Mouse (Mus musculus) Patski (cell line): Measurements from ENCODE around the gene Gpr88. TPM values are rescaled to one million over a fixed set of nuclear protein-coding genes. Genes with fewer than 3 reads are reported as not detected.

Experiments
- ATAC-seq: fragments of 100-300 bp; one replicate; pipeline ENCODE4 v1.8.0; 2021
- CTCF ChIA-PET: fragments of 350-600 bp; sonication (Branson Sonifier 250); formaldehyde crosslinking; loops from one replicate; lab custom pipeline; 2022; ENCODE audit warnings: inconsistent platforms; lab: Charles Lee
- POLR2A ChIA-PET: fragments of 350-600 bp; sonication (Branson Sonifier 250); formaldehyde crosslinking; loops from one replicate; lab custom pipeline; 2022; ENCODE audit warnings: antibody characterized with exemption, inconsistent platforms; lab: Charles Lee
- DNase-seq: peaks from one replicate; pipeline ENCODE4 v3.0.0-alpha.2; 2011; ENCODE audit warnings: low read depth, low spot score
- H3K27me3 ChIP-seq: fragments of 371-371 bp; one replicate; pipeline ENCODE4 v1.5.1; 2021
- CTCF ChIP-seq: fragments of 100-300 bp; IDR thresholded peaks from one replicate; pipeline ENCODE4 v1.5.1; 2021
- in situ Hi-C: fragments of 300-500 bp; cut with MboI; formaldehyde crosslinking; loops from 3 replicates; pipeline ENCODE4 v1.11.1; 2018; ENCODE audit warnings: low pct_unique_long_range_greater_than_20kb, mixed read lengths
- polyA plus RNA-seq: library from polyadenylated mRNA; unstranded; gene quantifications from one replicate; pipeline ENCODE4 v1.2.3, GENCODE M21; 2021

Gene Gpr88
- polyA plus RNA-seq, 1 experiment from 2014 or later: 0.50 TPM

DNA sequence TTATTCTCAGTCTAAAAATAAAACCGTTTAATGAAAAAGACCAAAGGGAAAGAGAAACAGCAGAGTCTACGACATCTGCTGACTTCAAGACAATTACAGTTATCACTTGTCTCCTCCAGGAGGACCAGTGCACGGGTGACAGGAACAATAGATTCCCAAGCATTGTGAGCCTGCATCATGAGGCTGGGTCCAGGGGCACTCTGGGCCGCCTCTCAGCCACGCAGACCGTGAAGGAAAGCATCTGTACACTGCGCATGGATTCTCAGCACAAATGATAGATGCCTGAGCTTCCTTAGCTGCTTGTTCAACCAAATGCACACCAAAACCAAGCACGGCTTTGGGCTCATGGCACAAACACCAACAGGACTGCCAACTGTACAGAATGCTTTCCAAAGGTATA is 23.8 kb upstream of the Gpr88 start:
- ATAC-seq (no peak), DNase-seq (no peak)
- ChIA-PET POLR2A (no interaction called here), CTCF (no interaction called here)
- no peaks in the 10 kb centered on the region for H3K27me3 ChIP-seq
- in situ Hi-C loops: no loop called here
- TF ChIP-seq CTCF: no peak

DNA sequence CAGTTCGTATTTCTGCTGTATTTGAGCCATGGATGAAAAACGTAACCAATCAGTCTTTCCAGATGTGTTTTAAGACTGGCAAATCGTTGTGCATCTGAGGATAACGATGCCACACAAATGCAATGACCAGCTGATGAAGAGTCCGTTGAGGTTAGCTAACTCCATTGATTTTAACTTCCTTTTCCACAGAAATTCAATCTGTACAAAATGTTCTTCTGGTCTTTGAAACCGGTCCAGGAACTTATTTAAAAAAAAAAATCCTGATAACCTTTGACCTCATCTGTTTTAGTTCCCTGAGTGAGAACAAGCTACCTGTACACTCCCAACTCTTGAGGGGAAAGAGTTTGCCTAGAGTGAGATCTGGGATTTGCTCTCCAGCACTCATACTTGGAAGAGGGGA is 18.4 kb upstream of the Gpr88 start:
- in situ Hi-C loops: no loop called here
- CTCF ChIA-PET: interaction anchor here (1.1 to 1.6 kb wide), 3 partner anchors 17 to 37 kb away, joined by 3 to 5 read pairs (median 3); no protein-coding TSS in a partner anchor
- no peak for TF ChIP-seq CTCF

DNA sequence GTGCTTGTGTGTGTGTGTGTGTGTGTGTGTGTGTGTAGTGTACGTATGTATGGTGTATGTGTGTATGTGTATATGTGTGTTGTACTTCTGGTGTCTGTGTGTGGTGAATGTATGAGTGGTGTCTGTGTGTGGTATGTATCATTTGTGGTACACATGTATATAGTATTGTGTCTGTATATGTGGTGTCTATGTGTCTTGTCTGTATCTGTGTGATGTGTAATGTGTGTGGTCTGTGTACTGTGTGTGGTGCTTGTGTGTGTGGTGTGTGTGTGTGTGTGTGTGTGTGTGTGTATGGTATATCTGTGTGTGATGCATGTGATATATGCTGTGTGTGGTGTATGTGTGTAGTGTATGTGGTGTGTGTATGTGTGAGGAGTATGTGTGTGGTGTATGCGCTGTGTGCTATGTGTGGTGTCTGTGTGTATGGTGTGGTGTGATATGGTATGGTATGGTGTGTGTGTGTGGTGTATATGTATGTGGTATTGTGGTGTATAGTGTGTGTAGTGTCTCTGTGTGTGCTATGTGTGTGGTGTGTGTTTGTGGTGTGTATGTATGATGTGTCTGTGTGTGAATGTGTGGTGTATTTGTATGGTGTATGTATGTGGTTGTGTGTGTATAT is 13.8 kb upstream of the Gpr88 start:
- H3K27me3 ChIP-seq: no peaks in the 10 kb centered on the region
- no peak for TF ChIP-seq CTCF
- ATAC-seq: no peak
- in situ Hi-C loops: no loop called here
- DNase-seq: no peak
- CTCF ChIA-PET: interaction anchor here (0.7 kb wide), 1 partner anchor 61 kb away, joined by 3 read pairs; no protein-coding TSS in a partner anchor
- POLR2A ChIA-PET: no interaction called here

More for the DNA sequence above, 18.4 kb upstream of the Gpr88 start:
- no peaks in the 10 kb centered on the region for H3K27me3 ChIP-seq
- POLR2A ChIA-PET: no interaction called here
- ATAC-seq (no peak), DNase-seq (no peak)

DNA sequence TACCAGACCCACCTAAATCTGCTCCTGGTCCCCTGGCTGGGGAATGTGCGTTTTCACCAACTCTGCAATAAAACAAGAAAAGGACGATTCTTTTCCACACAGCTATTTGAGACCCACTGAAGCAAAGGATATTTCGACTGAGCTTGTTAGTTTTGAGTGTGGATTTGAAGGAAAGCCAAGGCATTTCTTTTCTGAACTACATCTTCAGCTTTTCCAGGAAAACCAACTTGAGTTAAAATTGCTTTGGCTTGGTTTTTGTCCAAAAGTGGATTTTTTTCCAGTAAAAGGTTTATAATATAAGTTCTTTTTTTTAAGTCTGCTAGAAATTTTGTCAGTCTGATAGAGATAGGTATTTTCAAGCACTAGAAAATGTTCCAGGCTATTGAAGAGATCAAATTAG is 13.1 kb upstream of the Gpr88 start:
- ChIA-PET CTCF (interaction anchor here (0.8 to 1.7 kb wide), 3 partner anchors 10 to 175 kb away, joined by 3 to 4 read pairs (median 3); no protein-coding TSS in a partner anchor), POLR2A (interaction anchor here (0.6 kb wide), 1 partner anchor 317 kb away, joined by 3 read pairs; no protein-coding TSS in a partner anchor)
- in situ Hi-C loops: no loop called here
- no peak for TF ChIP-seq CTCF
- ATAC-seq (no peak), DNase-seq (no peak)
- H3K27me3 ChIP-seq: no peaks in the 10 kb centered on the region

DNA sequence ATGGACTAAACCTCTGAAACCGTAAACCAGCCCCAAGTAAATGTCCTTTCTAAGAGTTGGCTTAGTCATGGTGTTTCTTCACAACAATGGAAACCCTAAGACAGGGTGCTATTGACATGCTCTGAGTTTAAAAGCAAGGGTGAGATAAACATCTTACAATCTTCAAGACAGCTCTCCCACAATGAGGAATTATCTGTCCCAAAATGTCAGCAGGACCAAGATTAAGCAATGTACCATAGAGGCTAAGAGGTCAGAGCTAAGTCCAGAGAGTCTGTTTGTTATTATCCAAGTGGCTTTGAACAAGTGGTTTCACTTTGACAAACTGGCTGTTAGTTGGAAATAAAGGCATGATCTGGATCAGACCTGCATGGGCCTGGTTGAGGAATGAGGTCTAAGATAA is 10.7 kb upstream of the Gpr88 start:
- in situ Hi-C loops: no loop called here
- no peaks in the 10 kb centered on the region for H3K27me3 ChIP-seq
- ATAC-seq (no peak), DNase-seq (no peak)
- POLR2A ChIA-PET: interaction anchor here (0.6 kb wide), 1 partner anchor 51 kb away, joined by 3 read pairs; no protein-coding TSS in a partner anchor
- TF ChIP-seq CTCF: no peak
- CTCF ChIA-PET: interaction anchor here (0.6 to 4.0 kb wide), 4 partner anchors 9 to 180 kb away, joined by 3 to 14 read pairs (median 3); no protein-coding TSS in a partner anchor

DNA sequence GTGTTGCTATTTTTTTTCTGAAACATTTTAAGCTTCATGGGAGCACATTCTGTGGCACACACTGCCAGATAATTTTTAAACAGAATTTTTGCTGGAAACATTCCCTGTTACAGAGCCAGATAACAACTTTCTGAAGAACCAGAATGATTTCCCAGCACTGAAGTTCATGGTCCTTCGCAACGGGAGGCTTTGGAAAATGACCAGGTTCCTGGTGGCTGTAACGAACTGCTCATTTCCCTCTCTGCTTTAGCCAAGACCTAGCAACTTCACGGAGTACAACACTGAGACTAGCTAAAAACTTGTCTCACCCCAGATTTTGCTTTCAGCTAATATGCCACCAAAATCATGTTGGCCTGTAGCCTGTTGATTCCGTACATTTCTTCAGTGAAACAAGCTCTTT is 9.8 kb upstream of the Gpr88 start:
- in situ Hi-C loops: no loop called here
- no peaks in the 10 kb centered on the region for H3K27me3 ChIP-seq
- ATAC-seq: no peak
- ChIA-PET CTCF (interaction anchor here (1.1 to 4.0 kb wide), 5 partner anchors 10 to 64 kb away, joined by 3 to 14 read pairs (median 4); partner anchors contain the start of gene Gpr88), POLR2A (no interaction called here)
- no peak for DNase-seq
- TF ChIP-seq CTCF: no peak

DNA sequence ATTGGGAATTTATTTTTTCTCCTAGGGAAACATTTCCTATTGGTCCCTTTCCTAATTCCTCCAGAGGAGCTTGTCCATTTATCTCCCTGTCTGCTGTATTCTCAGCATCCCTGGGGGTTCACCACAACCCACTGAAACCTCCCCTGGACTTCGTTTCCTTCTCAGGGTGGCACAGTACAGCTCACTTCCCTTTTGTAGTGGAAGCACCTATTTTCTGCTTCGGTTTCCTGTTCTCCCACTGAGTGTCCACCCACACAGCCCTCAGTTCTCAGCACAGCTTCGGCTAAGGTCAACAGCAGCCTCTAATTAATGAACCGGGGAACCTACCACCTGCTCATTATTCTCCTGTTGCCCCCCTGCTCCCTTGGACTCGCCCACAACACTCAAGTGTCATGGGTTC is 2.8 kb upstream of the Gpr88 start:
- ATAC-seq (no peak), DNase-seq (no peak)
- in situ Hi-C loops: no loop called here
- POLR2A ChIA-PET: no interaction called here
- TF ChIP-seq CTCF: no peak
- CTCF ChIA-PET: interaction anchor here (1.6 kb wide), 1 partner anchor 8 kb away, joined by 5 read pairs; no protein-coding TSS in a partner anchor
- H3K27me3 ChIP-seq: peaks cover 7% of the 10 kb centered on the region

DNA sequence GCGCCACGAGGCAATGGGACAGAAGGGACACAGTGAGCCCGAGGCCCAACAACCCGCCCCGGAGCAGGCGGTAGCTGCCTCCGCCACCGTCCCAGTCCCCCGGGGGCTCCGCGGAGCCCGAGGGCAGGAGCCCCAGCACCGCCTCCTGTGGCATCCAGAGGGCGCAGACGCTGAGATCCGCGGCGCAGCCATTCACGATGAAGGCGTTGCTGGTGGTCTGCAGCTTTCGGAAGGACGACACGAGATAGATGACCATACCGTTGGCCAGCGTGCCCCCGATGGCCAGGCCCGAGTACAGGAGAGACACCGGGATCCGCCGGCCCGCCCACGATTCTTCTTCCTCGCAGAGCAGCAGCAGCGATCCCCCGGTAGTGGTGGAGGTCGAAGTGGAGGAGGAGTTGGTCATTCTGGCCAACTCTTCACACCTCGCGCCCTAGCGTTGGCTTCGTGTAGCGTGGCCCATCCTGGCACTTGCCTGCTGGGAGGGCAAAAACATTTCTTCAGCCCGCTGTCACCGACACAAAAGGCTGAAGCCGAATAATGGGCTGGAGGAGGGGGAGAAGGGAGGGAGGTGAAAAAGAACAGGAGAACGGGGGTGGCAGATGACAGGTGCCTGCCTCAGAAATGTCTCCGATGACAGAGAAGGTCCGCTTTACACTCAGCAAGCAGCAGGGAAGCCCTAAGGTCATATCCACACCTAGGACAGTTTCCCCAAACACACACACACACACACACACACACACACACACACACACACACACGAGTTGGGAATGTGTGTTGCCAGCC is 855 bp downstream of the Gpr88 start:
- ChIA-PET CTCF (interaction anchor here (1.1 to 1.3 kb wide), 2 partner anchors 10 to 212 kb away, joined by 5 read pairs; no protein-coding TSS in a partner anchor), POLR2A (interaction anchor here (0.6 to 1.0 kb wide), 2 partner anchors 22 to 205 kb away, joined by 3 read pairs; no protein-coding TSS in a partner anchor)
- no peak for DNase-seq

DNA sequence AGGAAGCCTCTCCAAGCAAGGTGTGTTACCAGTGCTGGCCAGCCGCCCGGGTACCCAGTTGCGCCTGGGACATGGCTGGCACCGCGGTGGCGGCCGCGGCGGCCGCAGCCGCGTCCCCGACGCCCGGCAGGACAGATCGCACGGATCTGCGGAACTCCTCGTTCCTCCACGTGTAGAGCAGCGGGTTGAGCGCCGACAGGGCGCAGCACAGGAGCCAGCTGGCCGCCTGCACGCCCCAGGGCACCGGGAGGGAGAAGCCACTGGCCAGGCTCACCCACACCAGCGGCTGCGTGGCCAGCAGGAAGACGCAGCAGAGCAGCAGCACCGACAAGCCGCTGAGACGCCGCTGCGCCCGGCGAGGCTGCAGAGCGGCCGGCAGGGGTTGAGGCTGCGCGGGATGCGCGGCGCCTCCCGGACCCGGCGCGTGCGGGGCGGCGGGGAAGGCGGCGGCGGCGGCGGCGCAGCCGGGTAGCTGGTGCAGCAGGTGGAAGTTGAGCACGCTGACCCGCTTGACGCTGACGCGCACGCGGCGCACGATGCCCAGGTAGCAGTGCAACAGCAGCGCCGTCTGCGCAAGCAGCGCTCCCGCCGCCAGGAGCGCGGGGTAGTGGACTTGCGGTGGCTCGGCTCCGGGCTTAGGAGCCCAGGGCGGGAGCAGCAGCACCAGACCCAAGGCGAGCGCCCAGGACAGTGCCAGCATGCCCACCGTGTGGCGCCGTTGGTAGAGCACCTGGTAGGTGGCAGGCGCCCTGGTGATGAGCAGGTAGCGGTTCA is 1.6 kb downstream of the Gpr88 start:
- DNase-seq (no peak), ATAC-seq (peak; percentile 68)
- peaks cover 7% of the 10 kb centered on the region for H3K27me3 ChIP-seq
- in situ Hi-C loops: no loop called here
- ChIA-PET CTCF (interaction anchor here (1.1 to 1.2 kb wide), 3 partner anchors 18 to 124 kb away, joined by 3 to 4 read pairs (median 3); no protein-coding TSS in a partner anchor), POLR2A (interaction anchor here (0.6 kb wide), 1 partner anchor 205 kb away, joined by 3 read pairs; no protein-coding TSS in a partner anchor)
- no peak for TF ChIP-seq CTCF

More for the DNA sequence above, 855 bp downstream of the Gpr88 start:
- ATAC-seq: peak; percentile 60
- H3K27me3 ChIP-seq: peaks cover 7% of the 10 kb centered on the region
- in situ Hi-C loops: no loop called here
- TF ChIP-seq CTCF: no peak

DNA sequence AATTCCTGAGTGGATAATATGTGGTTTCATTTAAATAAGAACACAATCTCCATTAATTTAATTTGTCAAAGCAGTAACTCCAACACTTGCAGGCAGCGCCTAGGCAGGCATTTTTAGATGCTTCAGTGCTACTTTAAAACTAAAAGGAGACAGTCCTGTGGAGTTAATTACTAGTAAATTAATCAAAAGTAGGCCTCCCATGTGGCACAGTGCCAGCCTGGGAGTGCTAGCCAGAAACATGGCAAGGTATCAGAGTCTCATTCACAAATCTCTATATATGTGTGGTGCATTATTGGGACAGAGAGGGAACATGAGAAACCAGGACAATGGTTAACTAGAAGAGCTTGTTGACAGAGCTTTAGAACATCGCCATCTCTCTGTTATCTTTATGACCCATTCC is 4.3 kb downstream of the Gpr88 start:
- DNase-seq (no peak), ATAC-seq (no peak)
- peaks cover 7% of the 10 kb centered on the region for H3K27me3 ChIP-seq
- ChIA-PET POLR2A (no interaction called here), CTCF (interaction anchor here (1.5 to 1.6 kb wide), 2 partner anchors 8 to 259 kb away, joined by 4 to 5 read pairs; partner anchors contain the start of gene Rtca)
- TF ChIP-seq CTCF: no peak
- in situ Hi-C loops: no loop called here
